In genomic region chr12:74043755-74044154, GRCm38 (mm10) we compare ENCODE assay signal across 17 mouse cellular contexts. TPM values are rescaled to one million over a fixed set of nuclear protein-coding genes. Genes with fewer than 3 reads are reported as not detected.
DNase-seq lines count a peak whose midpoint lies in the region; ATAC-seq lines count a peak whose summit lies in the region.
"Had no signal": no experiment of that assay in that cellular context is flagged by ENCODE, and none has a peak within 500 bp of the region (broad histone marks: within the 10 kb centered on the region; RNA-seq: fewer than 3 reads in every experiment).

No protein-coding gene starts in this region.

- WGBS in forebrain, embryonic 14.5 days, result 40% methylated on average over 6 of the region's 6 CpGs
- 58% methylated on average over 6 of the region's 6 CpGs for WGBS in forebrain, embryonic 12.5 days
- WGBS in midbrain, embryonic 15.5 days, result 33% methylated on average over 6 of the region's 6 CpGs

- H3K9me3 ChIP-seq in forebrain, embryonic 14.5 days (replicated peaks; ENCODE audit: control insufficient read depth, low read length), result no peaks in the 10 kb centered on the region
- H3K9me3 ChIP-seq in forebrain, embryonic 12.5 days, result no peaks in the 10 kb centered on the region
- H3K9me3 ChIP-seq in midbrain, embryonic 15.5 days, result no peaks in the 10 kb centered on the region
- H3K9me3 ChIP-seq: heart, embryonic 15.5 days; stomach, embryonic 15.5 days had no signal

- no peaks in the 10 kb centered on the region for H3K4me1 ChIP-seq in forebrain, embryonic 14.5 days (ENCODE audit: control insufficient read depth, insufficient read depth, low read length)
- H3K4me1 ChIP-seq in forebrain, embryonic 12.5 days, result no peaks in the 10 kb centered on the region; the same call in 1 of the 2 replicates
- peaks cover 11% of the 10 kb centered on the region for H3K4me1 ChIP-seq in midbrain, embryonic 15.5 days
- H3K4me1 ChIP-seq: heart, embryonic 15.5 days; stomach, embryonic 15.5 days had no signal

- peak; percentile 61 for ATAC-seq in forebrain, embryonic 14.5 days
- ATAC-seq in forebrain, embryonic 12.5 days (ENCODE audit: low FRiP score), result no peak
- peak; percentile 92 for ATAC-seq in midbrain, embryonic 15.5 days (replicated peaks)

- H3K36me3 ChIP-seq in forebrain, embryonic 14.5 days (ENCODE audit: control insufficient read depth, insufficient read depth, low read length), result no peaks in the 10 kb centered on the region
- no peaks in the 10 kb centered on the region for H3K36me3 ChIP-seq in forebrain, embryonic 12.5 days (replicated peaks)
- H3K36me3 ChIP-seq in midbrain, embryonic 15.5 days (replicated peaks), result no peaks in the 10 kb centered on the region
- H3K36me3 ChIP-seq: heart, embryonic 15.5 days; stomach, embryonic 15.5 days had no signal

- H3K9ac ChIP-seq in forebrain, embryonic 14.5 days (ENCODE audit: low read length), result no peak overlapping the region
- H3K9ac ChIP-seq in forebrain, embryonic 12.5 days, result no peak overlapping the region
- H3K9ac ChIP-seq in midbrain, embryonic 15.5 days, result no peak overlapping the region
- H3K9ac ChIP-seq: heart, embryonic 15.5 days; stomach, embryonic 15.5 days had no signal

- H3K27me3 ChIP-seq in forebrain, embryonic 14.5 days (replicated peaks; ENCODE audit: control insufficient read depth, insufficient read depth, low read length), result no peaks in the 10 kb centered on the region
- H3K27me3 ChIP-seq in forebrain, embryonic 12.5 days, result no peaks in the 10 kb centered on the region
- H3K27me3 ChIP-seq in midbrain, embryonic 15.5 days (replicated peaks), result no peaks in the 10 kb centered on the region
- H3K27me3 ChIP-seq: heart, embryonic 15.5 days; stomach, embryonic 15.5 days had no signal

- H3K4me2 ChIP-seq in forebrain, embryonic 14.5 days (ENCODE audit: low read length), result no peak overlapping the region
- H3K4me2 ChIP-seq in forebrain, embryonic 12.5 days, result no peak overlapping the region
- H3K4me2 ChIP-seq in midbrain, embryonic 15.5 days, result peak overlapping the region; percentile 15; the same call in 1 of the 2 replicates
- H3K4me2 ChIP-seq: heart, embryonic 15.5 days; stomach, embryonic 15.5 days had no signal

- no peak overlapping the region for H3K27ac ChIP-seq in forebrain, embryonic 14.5 days (ENCODE audit: low read depth, low read length)
- no peak overlapping the region for H3K27ac ChIP-seq in forebrain, embryonic 12.5 days
- H3K27ac ChIP-seq in midbrain, embryonic 15.5 days, result peak overlapping the region; percentile 62
- H3K27ac ChIP-seq: heart, embryonic 15.5 days; stomach, embryonic 15.5 days had no signal

- DNase-seq in forebrain, embryonic 14.5 days (ENCODE audit: low spot score), result peak; percentile 38
- DNase-seq in right cerebral cortex, postnatal 14 days, result peak; percentile 21
- no peak for DNase-seq in right cerebral cortex, postnatal 25 days
- DNase-seq in adrenal gland, adult 18-20 months (ENCODE audit: low spot score in 2 of 2), result no peak
- DNase-seq in spleen, postnatal 36 days (ENCODE audit: low spot score in 2 of 2), result no peak
- no peak for DNase-seq in thymus, postnatal 10 days (ENCODE audit: low spot score in 2 of 2)
- DNase-seq: adrenal gland, adult 8-10 months; cerebellum, postnatal 25 days; gastrocnemius, postnatal 25 days; liver; lung, adult 2 months; thymus, postnatal 4 days had no signal

- no peak overlapping the region for H3K4me3 ChIP-seq in forebrain, embryonic 14.5 days (ENCODE audit: low read depth, low read length)
- H3K4me3 ChIP-seq in forebrain, embryonic 12.5 days (replicated peaks), result no peak overlapping the region
- H3K4me3 ChIP-seq in midbrain, embryonic 15.5 days, result no peak overlapping the region
- H3K4me3 ChIP-seq: heart, embryonic 15.5 days; layer of hippocampus, adult 2 months; stomach, embryonic 15.5 days had no signal

RNA-seq across cellular contexts. Expression of gene Syt16, which starts 46.3 kb away (rescaled TPM):
- 53.7 and 68.4 TPM in 2 replicates for polyA plus RNA-seq in forebrain, embryonic 14.5 days (2014; fragmentation: Nextera tagmentation; extraction: Ambion mirVana)
- 12.1 and 14.5 TPM in 2 replicates for polyA plus RNA-seq in forebrain, embryonic 12.5 days (2016; fragmentation: Nextera tagmentation; extraction: Ambion mirVana)
- 85.4 and 91.2 TPM in 2 replicates for polyA plus RNA-seq in midbrain, embryonic 15.5 days (2015; fragmentation: Nextera tagmentation; extraction: Ambion mirVana)
- under 1 TPM; 0.30 to 0.32 TPM for total RNA-seq in adrenal gland, adult 18-20 months (2021)
- total RNA-seq: gastrocnemius, postnatal 25 days had no signal
- polyA plus RNA-seq: lung, adult 2 months had no signal

Comparison
In these comparisons a context has a peak if more than half of its experiments do, and no peak if none do; other contexts are left out.
1. DNase-seq: peak in forebrain, embryonic 14.5 days (single experiment) and right cerebral cortex, postnatal 14 days (single experiment); none in right cerebral cortex, postnatal 25 days (single experiment), adrenal gland, adult 18-20 months (0 of 2), spleen, postnatal 36 days (0 of 2) and thymus, postnatal 10 days (0 of 2).